Mouse (Mus musculus) midbrain, embryonic 12.5 days (tissue): ENCODE results near the gene Sh3bgrl3. TPM values are rescaled to one million over a fixed set of nuclear protein-coding genes. Genes with fewer than 3 reads are reported as not detected.
"Not testable (repeated sequence)": the region's sequence is repeated elsewhere in the genome, so short reads cannot be mapped to it uniquely, and the experiment has no call there.

ENCODE experiments used
- ATAC-seq: fragments of 200-750 bp; cut with Nextera tagmentation; 2 replicates; pipeline ENCODE4 v1.8.0; 2017; ENCODE audit warnings: low read depth, moderate TSS enrichment, moderate library complexity; ENCODE audit not compliant: low FRiP score
- H3K27ac ChIP-seq: fragments of 300-500 bp; sonication (generic); replicated peaks from 2 replicates; pipeline ENCODE4 v1.5.1; 2016; ENCODE audit warnings: mild to moderate bottlenecking
- H3K27me3 ChIP-seq: fragments of 300-500 bp; sonication (generic); 2 replicates; pipeline ENCODE4 v1.6.1; 2016; ENCODE audit warnings: mild to moderate bottlenecking
- H3K36me3 ChIP-seq: fragments of 300-500 bp; sonication (generic); 2 replicates; pipeline ENCODE4 v1.6.1; 2016
- H3K4me1 ChIP-seq: fragments of 300-500 bp; sonication (generic); 2 replicates; pipeline ENCODE4 v1.6.1; 2016
- H3K4me2 ChIP-seq: fragments of 300-500 bp; sonication (generic); replicated peaks from 2 replicates; pipeline ENCODE4 v1.6.1; 2016; ENCODE audit warnings: mild to moderate bottlenecking, moderate library complexity
- H3K4me3 ChIP-seq: fragments of 300-500 bp; sonication (generic); 2 replicates; pipeline ENCODE4 v1.5.1; 2016; ENCODE audit warnings: mild to moderate bottlenecking
- H3K9ac ChIP-seq: fragments of 300-500 bp; sonication (generic); replicated peaks from 2 replicates; pipeline ENCODE4 v1.6.1; 2016; ENCODE audit warnings: mild to moderate bottlenecking, moderate library complexity
- H3K9me3 ChIP-seq: fragments of 300-500 bp; sonication (generic); 2 replicates; pipeline ENCODE4 v1.6.1; 2016; ENCODE audit warnings: mild to moderate bottlenecking
- WGBS: fragments of 180-500 bp; shearing (Covaris S2); methylation state at CpG from one replicate; pipeline ENCODE4 v1.1.7; 2016; 5-methylcytosine and 5-hydroxymethylcytosine counted together
- polyA plus RNA-seq: library from polyadenylated mRNA; unstranded; fragments of >200 nt; fragmentation: Nextera tagmentation; extraction: Ambion mirVana; gene quantifications from 2 replicates; pipeline ENCODE4 v1.2.1, GENCODE M21; 2016

Sh3bgrl3 gene
- polyA plus RNA-seq, 1 experiment from 2014 or later: 307 TPM

DNA sequence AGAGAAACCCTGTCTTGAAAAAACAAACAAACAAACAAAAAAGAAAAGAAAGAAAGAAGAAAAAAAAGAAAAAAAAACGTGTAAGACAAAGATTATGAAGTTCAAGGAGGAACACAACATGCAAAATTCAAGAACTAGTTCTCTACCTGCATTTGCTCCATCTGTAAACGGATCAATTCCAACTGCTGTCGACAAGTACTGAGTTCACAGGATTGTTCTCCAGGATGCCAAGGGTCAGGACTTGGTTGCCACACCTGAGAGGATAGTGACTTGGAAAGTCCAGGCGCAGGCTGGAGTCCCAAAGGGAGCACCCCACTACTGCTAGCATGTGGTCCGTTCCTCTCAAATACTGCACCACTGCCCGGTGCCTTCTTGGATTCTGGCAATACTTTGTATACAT lies 26.9 kb upstream of the Sh3bgrl3 start:
- no peak overlapping the region for H3K4me2 ChIP-seq
- no peak for ATAC-seq
- H3K36me3 ChIP-seq: peaks cover 44% of the 10 kb centered on the region

DNA sequence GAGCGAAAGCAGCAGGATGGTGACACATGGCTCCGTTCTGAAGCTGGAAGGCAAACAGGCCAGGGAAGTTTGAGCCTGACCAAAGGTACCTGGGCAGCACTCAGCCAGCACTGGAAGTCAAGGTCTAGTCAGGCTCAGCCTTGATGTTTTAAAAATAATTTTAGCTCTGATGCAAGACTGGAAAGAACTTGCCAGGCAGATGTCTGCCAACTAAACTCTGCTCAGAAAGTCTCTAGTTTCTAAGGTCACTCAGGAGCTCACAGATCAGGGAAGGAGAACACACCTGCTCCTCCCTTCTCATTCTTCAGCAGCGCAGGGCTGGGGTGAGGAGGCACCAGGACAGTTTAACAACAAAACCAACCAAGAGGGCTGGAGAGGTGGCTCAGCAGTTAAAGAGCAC lies 25.8 kb upstream of the Sh3bgrl3 start:
- ATAC-seq: no peak
- no peaks in the 10 kb centered on the region for H3K9me3 ChIP-seq
- no peak overlapping the region for H3K4me2 ChIP-seq
- 93% methylated on average over 3 of the region's 3 CpGs for WGBS
- H3K4me3 ChIP-seq: no peak overlapping the region
- peaks cover 7% of the 10 kb centered on the region; the same call in 1 of the 2 replicates for H3K27me3 ChIP-seq
- H3K36me3 ChIP-seq: peaks cover 52% of the 10 kb centered on the region
- H3K27ac ChIP-seq: no peak overlapping the region
- no peak overlapping the region for H3K9ac ChIP-seq
- no peaks in the 10 kb centered on the region for H3K4me1 ChIP-seq

More for the DNA sequence above, 26.9 kb upstream of the Sh3bgrl3 start:
- 91% methylated on average over 6 of the region's 6 CpGs for WGBS
- Histone ChIP-seq H3K9me3 (no peaks in the 10 kb centered on the region), H3K9ac (no peak overlapping the region), H3K27me3 (peaks cover 7% of the 10 kb centered on the region; the same call in 1 of the 2 replicates), H3K27ac (no peak overlapping the region), H3K4me3 (no peak overlapping the region), H3K4me1 (no peaks in the 10 kb centered on the region)

DNA sequence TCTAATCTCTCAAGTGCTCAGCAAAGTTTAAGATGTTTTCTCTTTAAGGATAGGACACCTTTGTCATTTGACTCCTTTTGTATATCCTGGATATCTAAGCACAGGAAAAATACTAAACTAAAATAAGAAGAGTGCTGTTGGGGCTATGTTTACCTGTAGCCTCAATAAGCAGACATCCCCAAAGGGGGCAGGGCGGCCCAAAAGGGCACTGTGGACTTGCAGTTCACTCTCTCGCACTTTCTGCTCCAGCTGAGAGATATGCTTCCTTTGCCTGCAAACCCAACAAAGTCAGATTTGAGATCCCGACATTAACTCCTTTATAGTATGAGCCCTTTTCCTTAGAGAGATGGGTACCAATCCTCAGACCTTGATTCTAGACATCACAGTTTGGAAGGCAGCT lies 25.1 kb upstream of the Sh3bgrl3 start:
- no peak overlapping the region for H3K9ac ChIP-seq
- ATAC-seq: no peak
- 94% methylated on average over 3 of the region's 3 CpGs for WGBS
- H3K4me2 ChIP-seq: no peak overlapping the region
- 0 out of 2 replicates have a peak, but pooled peaks cover 2% of the 10 kb centered on the region for H3K27me3 ChIP-seq
- H3K9me3 ChIP-seq: no peaks in the 10 kb centered on the region
- H3K36me3 ChIP-seq: peaks cover 59% of the 10 kb centered on the region
- no peak overlapping the region for H3K4me3 ChIP-seq
- no peaks in the 10 kb centered on the region for H3K4me1 ChIP-seq
- no peak overlapping the region for H3K27ac ChIP-seq

DNA sequence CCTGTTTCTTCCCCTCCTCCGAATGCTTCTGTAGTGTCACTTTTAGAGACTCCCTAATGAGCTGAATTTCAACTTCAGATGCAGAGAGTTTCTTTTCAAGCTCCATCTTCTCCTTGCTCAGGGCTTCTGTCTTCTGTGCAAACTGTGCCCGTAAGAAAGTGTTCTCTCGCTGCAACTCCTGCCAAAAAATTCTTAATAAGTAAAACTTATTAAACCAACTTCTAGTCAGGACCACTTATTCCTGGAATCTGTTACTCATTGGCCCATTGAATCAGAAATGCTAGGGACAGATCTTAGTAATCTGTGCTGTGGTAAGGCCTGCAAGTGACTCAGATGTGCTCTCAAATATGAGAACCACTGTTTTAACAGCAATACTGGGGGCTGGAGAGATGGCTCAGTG lies 23.5 kb upstream of the Sh3bgrl3 start:
- Histone ChIP-seq H3K27ac (no peak overlapping the region), H3K36me3 (peaks cover 75% of the 10 kb centered on the region), H3K4me3 (no peak overlapping the region), H3K27me3 (no peaks in the 10 kb centered on the region), H3K9ac (no peak overlapping the region), H3K4me2 (no peak overlapping the region), H3K4me1 (no peaks in the 10 kb centered on the region), H3K9me3 (no peaks in the 10 kb centered on the region)
- ATAC-seq: no peak
- WGBS: 89% methylated on average over 3 of the region's 3 CpGs

DNA sequence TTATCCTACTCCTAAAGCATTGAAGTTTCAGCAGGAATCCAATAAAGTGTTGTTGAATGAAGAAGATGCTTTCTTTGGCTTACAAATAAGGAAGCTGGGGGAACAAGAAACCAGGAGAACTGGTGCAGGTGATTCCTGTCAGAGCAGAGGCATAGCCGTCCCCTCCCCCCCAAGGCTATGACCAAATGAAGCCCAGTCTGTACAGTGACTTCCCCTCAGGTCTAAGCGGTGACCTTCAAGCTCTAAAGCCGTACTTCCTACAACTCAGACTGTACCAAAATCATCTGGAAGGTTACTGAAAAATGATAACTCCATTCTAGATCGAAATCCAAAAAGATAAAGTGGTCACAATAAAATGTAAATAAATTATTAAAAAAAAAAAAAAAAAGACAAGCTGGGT lies 20.8 kb upstream of the Sh3bgrl3 start:
- no peaks in the 10 kb centered on the region for H3K27me3 ChIP-seq
- H3K36me3 ChIP-seq: peaks cover 76% of the 10 kb centered on the region
- no peak overlapping the region for H3K9ac ChIP-seq
- H3K4me2 ChIP-seq: no peak overlapping the region
- WGBS: 91% methylated on average over 4 of the region's 4 CpGs
- H3K9me3 ChIP-seq: no peaks in the 10 kb centered on the region
- ATAC-seq: no peak
- no peak overlapping the region for H3K27ac ChIP-seq
- H3K4me1 ChIP-seq: no peaks in the 10 kb centered on the region
- no peak overlapping the region for H3K4me3 ChIP-seq

DNA sequence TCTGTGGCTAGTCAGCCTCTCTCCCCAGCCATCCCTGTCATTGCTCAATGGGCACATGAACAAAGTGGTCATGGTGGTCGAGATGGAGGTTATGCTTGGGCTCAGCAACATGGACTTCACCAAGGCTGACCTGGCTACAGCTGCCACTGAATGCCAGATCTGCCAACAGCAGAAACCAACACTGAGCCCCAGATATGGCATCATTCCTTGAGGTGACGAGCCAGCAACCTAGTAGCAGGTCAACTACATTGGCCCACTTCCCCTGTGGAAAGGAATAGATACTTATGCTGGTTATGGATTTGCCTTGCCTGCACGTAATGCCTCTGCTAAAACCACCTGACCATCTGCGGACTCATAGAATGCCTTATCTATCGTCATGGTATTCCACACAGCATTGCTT lies 15.7 kb upstream of the Sh3bgrl3 start:
- not testable (repeated sequence) for H3K27me3 ChIP-seq, H3K9me3 ChIP-seq, H3K27ac ChIP-seq, H3K4me3 ChIP-seq, H3K4me2 ChIP-seq, H3K4me1 ChIP-seq, H3K9ac ChIP-seq, ATAC-seq
- peaks cover 39% of the 10 kb centered on the region for H3K36me3 ChIP-seq
- 92% methylated on average over 5 of the region's 5 CpGs for WGBS

DNA sequence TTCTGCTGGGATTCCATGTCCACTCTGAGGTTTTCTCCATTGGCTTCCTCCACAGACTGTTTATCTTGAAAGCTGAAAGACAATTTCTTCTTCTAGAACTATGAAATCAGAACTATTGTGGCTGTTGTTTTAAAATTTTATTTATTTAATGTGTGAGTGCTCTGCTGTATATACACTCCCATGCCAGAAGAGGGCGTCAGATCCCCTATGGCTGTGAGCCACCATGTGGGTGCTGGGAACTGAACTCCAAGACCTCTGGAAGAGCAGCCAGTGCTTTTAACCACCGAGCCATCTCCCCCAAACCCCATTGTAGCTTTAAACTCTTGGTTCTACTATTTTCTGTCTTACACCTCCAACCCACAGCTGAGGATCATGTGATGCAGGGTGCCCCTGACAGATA lies 10.3 kb upstream of the Sh3bgrl3 start:
- Histone ChIP-seq H3K9ac (no peak overlapping the region), H3K27ac (no peak overlapping the region), H3K27me3 (no peaks in the 10 kb centered on the region), H3K9me3 (no peaks in the 10 kb centered on the region), H3K4me3 (no peak overlapping the region), H3K4me2 (no peak overlapping the region), H3K4me1 (no peaks in the 10 kb centered on the region), H3K36me3 (peaks cover 9% of the 10 kb centered on the region; the same call in 1 of the 2 replicates)
- ATAC-seq: no peak
- WGBS: 78% methylated on average over 2 of the region's 2 CpGs

DNA sequence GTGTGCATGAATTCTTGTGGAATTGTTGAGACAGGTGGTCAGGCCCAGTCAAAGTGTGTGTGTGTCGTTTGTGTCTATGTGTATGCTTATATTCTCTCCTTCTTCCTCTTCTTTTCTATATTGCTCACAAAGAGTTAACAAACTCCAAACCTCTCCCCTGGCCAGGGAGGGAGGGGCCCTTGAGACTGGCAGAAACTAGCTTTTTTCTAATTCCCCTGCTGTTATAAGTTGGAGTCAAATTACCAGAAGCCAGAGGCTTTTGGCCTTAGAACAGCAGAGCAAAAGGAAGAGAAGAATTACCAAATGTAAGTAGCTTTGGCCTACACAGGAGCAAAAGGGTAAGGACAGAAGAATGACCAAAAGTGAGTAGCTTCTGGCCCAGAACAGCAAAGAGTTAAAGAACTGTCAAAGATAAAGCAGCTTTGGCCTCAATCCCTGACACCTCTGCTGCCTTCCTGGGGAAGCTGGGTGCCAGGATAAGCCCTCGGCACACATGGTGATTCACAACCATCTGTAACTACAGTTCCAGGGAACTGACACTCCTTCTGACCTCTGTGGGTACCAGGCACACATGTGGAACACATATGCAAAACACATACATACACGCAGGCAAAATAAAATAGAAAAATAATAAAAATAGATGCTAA lies 7.8 kb upstream of the Sh3bgrl3 start:
- H3K4me1 ChIP-seq: no peaks in the 10 kb centered on the region
- no peak for ATAC-seq
- no peak overlapping the region for H3K9ac ChIP-seq
- H3K4me2 ChIP-seq: no peak overlapping the region
- no peaks in the 10 kb centered on the region for H3K9me3 ChIP-seq
- H3K27me3 ChIP-seq: no peaks in the 10 kb centered on the region
- 75% methylated on average over 3 of the region's 3 CpGs for WGBS
- no peak overlapping the region for H3K4me3 ChIP-seq
- H3K27ac ChIP-seq: no peak overlapping the region
- H3K36me3 ChIP-seq: peaks cover 16% of the 10 kb centered on the region; the same call in 1 of the 2 replicates

DNA sequence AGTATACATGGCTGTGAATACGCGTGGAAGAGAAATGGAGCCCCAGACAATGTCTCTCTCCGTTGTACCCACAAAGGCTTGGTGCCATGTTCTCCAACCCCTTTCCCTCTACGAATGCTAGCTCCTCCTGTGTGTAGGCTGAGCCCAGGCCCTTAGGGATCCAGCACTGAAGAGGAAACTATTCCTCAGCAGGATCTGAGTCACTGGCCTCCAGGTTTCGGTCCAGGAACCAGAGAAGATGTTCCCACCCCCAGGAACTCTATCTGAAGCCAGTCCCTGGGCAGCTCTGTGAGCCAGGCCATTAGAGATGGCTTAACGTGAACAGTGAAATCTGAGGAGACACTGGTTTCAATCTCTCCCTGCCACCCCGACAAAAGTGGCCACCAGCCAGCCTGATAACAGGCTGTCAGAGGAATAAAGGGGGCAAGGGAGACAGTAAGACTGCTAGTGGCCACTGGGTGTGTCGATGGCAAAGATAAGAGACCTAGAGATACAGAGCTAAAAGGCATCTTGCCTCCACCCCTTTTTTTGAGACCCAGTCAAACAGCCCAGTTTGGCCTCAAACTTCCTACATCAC lies 4.0 kb upstream of the Sh3bgrl3 start:
- no peaks in the 10 kb centered on the region for H3K27me3 ChIP-seq
- no peaks in the 10 kb centered on the region for H3K9me3 ChIP-seq
- peaks cover 23% of the 10 kb centered on the region for H3K36me3 ChIP-seq
- H3K9ac ChIP-seq: no peak overlapping the region
- H3K4me1 ChIP-seq: peaks cover 15% of the 10 kb centered on the region
- no peak overlapping the region for H3K27ac ChIP-seq
- no peak for ATAC-seq
- 87% methylated on average over 8 of the region's 8 CpGs for WGBS
- no peak overlapping the region for H3K4me3 ChIP-seq
- H3K4me2 ChIP-seq: no peak overlapping the region

DNA sequence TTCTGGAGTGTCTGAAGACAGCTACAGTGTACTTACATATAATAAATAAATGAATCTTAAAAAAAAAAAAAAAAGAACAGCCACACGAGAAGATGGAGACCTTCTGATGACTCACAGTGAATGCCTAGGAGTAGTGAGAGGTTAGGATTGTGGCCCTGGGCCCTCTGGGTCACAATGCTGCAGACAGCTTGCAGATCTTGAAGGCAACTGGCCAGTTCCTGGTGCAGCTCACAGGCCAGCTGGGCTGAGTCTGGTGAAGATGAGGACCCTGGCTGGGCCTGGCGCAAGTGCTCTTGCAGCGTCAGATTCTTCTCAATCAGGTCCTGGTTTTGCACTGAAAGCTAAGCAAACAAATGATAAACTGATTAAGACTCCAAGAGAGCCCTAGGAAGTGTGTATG lies 3.5 kb upstream of the Sh3bgrl3 start:
- Histone ChIP-seq H3K4me3 (no peak overlapping the region), H3K9me3 (no peaks in the 10 kb centered on the region), H3K36me3 (peaks cover 23% of the 10 kb centered on the region), H3K27me3 (no peaks in the 10 kb centered on the region), H3K4me1 (peaks cover 20% of the 10 kb centered on the region), H3K27ac (no peak overlapping the region), H3K9ac (no peak overlapping the region), H3K4me2 (no peak overlapping the region)
- ATAC-seq: no peak
- 89% methylated on average over 3 of the region's 3 CpGs for WGBS

DNA sequence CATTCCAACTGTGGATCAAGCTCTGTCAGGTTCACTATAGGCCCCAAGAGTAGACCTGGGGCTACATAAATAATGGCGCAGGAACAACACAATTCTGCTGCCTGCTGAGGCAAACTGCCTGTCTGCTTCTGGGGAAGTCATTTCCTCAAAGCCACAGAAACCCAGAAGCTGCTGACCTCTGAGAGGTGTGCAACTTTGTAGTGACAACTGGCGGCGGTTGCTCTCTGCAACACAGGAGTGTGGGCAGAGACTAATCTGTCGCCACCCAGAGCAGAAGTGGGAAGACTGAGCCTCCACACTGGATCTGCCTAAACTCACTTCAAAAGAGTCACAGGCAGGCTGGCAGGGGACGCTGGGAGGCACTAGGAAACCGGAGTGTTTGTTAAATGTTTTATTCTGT lies 893 bp upstream of the Sh3bgrl3 start:
- no peak for ATAC-seq
- whole genome bisulfite sequencing: 54% methylated on average over 6 of the region's 6 CpGs
- Histone ChIP-seq H3K4me2 (peak overlapping the region; percentile 94), H3K27me3 (no peaks in the 10 kb centered on the region), H3K9me3 (no peaks in the 10 kb centered on the region), H3K9ac (no peak overlapping the region; the same call in 1 of the 2 replicates), H3K36me3 (peaks cover 19% of the 10 kb centered on the region), H3K27ac (no peak overlapping the region), H3K4me1 (peaks cover 26% of the 10 kb centered on the region), H3K4me3 (no peak overlapping the region)

DNA sequence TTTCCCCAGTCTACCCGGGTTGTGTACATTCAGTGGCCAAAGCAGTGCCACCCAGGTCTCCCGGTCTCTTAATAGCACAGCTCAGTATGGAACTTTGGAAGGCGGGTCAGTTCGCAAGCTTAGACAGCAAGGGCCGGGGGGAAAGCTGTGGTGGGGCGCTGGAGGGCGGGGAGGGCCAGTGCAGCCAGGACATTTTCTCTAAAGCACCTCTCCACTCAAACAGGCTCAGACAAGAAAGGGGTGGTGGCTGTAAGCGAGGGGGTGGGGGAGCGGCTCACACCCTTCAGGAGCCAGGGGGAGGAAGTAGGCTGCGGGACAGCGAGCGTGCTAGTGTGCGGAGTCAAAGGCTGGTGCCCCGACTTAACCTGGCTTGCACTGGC lies 384 bp upstream of the Sh3bgrl3 start:
- peak overlapping the region; percentile 73 for H3K4me3 ChIP-seq
- no peaks in the 10 kb centered on the region for H3K9me3 ChIP-seq
- peaks cover 19% of the 10 kb centered on the region for H3K36me3 ChIP-seq
- peak overlapping the region; percentile 80 for H3K9ac ChIP-seq
- H3K4me1 ChIP-seq: peaks cover 29% of the 10 kb centered on the region
- peak overlapping the region; percentile 74 for H3K27ac ChIP-seq
- peak overlapping the region; percentile 94 for H3K4me2 ChIP-seq
- no peaks in the 10 kb centered on the region for H3K27me3 ChIP-seq
- peak; percentile 71 for ATAC-seq
- WGBS: 3% methylated on average over 14 of the region's 14 CpGs
